Mouse (Mus musculus): Measurements from ENCODE around the gene Bdkrb1. TPM values are rescaled to one million over a fixed set of nuclear protein-coding genes. Genes with fewer than 3 reads are reported as not detected.

Bdkrb1 gene
- polyA plus RNA-seq, 1 experiment from 2014 or later: 0.06 TPM

- H3K9ac ChIP-seq (ENCODE audit: low read depth, low read length): no peak overlapping the region
- WGBS (ENCODE audit: insufficient replicate concordance): 62% methylated on average over 4 of the region's 4 CpGs
- H3K4me2 ChIP-seq (ENCODE audit: low read depth, low read length): no peak overlapping the region
- no peaks in the 10 kb centered on the region; the same call in 1 of the 2 replicates for H3K4me1 ChIP-seq (ENCODE audit: control insufficient read depth, low read depth, low read length)
- no peaks in the 10 kb centered on the region for H3K9me3 ChIP-seq (replicated peaks; ENCODE audit: control insufficient read depth, low read length)
- H3K27me3 ChIP-seq (ENCODE audit: control insufficient read depth, insufficient read depth, low read depth, low read length): no peaks in the 10 kb centered on the region
- no peaks in the 10 kb centered on the region for H3K36me3 ChIP-seq (ENCODE audit: control insufficient read depth, insufficient read depth)
- no peak overlapping the region for H3K27ac ChIP-seq (ENCODE audit: low read length)
- no peak for ATAC-seq (ENCODE audit: low read depth)
- H3K4me3 ChIP-seq (ENCODE audit: low read depth, low read length): no peak overlapping the region
Measured at GRCm38 (mm10) chr12:105606881-105607280, 4.0 kb downstream of the Bdkrb1 start.

- Histone ChIP-seq H3K4me1 (ENCODE audit: control insufficient read depth, low read depth, low read length) (no peaks in the 10 kb centered on the region; the same call in 1 of the 2 replicates), H3K4me2 (ENCODE audit: low read depth, low read length) (no peak overlapping the region), H3K27me3 (ENCODE audit: control insufficient read depth, insufficient read depth, low read depth, low read length) (no peaks in the 10 kb centered on the region), H3K27ac (ENCODE audit: low read length) (no peak overlapping the region), H3K36me3 (ENCODE audit: control insufficient read depth, insufficient read depth) (peaks cover 2% of the 10 kb centered on the region), H3K4me3 (ENCODE audit: low read depth, low read length) (no peak overlapping the region), H3K9ac (ENCODE audit: low read depth, low read length) (no peak overlapping the region), H3K9me3 (replicated peaks; ENCODE audit: control insufficient read depth, low read length) (no peaks in the 10 kb centered on the region)
- ATAC-seq (ENCODE audit: low read depth): no peak
- WGBS (ENCODE audit: insufficient replicate concordance): 68% methylated on average over 2 of the region's 2 CpGs
Measured at GRCm38 (mm10) chr12:105611045-105611444, 8.2 kb downstream of the Bdkrb1 start.

GRCm38 (mm10) chr12:105611748-105612147 is 8.9 kb downstream of the Bdkrb1 start:
- Histone ChIP-seq H3K4me1 (ENCODE audit: control insufficient read depth, low read depth, low read length) (no peaks in the 10 kb centered on the region; the same call in 1 of the 2 replicates), H3K9ac (ENCODE audit: low read depth, low read length) (no peak overlapping the region), H3K4me2 (ENCODE audit: low read depth, low read length) (no peak overlapping the region), H3K27me3 (ENCODE audit: control insufficient read depth, insufficient read depth, low read depth, low read length) (no peaks in the 10 kb centered on the region), H3K4me3 (ENCODE audit: low read depth, low read length) (no peak overlapping the region), H3K36me3 (ENCODE audit: control insufficient read depth, insufficient read depth) (peaks cover 6% of the 10 kb centered on the region), H3K9me3 (replicated peaks; ENCODE audit: control insufficient read depth, low read length) (no peaks in the 10 kb centered on the region), H3K27ac (ENCODE audit: low read length) (no peak overlapping the region)
- ATAC-seq (ENCODE audit: low read depth): no peak
- 17% methylated on average over 7 of the region's 7 CpGs for WGBS (ENCODE audit: insufficient replicate concordance)

GRCm38 (mm10) chr12:105613559-105613958 is 10.7 kb downstream of the Bdkrb1 start:
- no peaks in the 10 kb centered on the region; the same call in 1 of the 2 replicates for H3K4me1 ChIP-seq (ENCODE audit: control insufficient read depth, low read depth, low read length)
- H3K4me3 ChIP-seq (ENCODE audit: low read depth, low read length): no peak overlapping the region
- H3K9ac ChIP-seq (ENCODE audit: low read depth, low read length): no peak overlapping the region
- no peak overlapping the region for H3K27ac ChIP-seq (ENCODE audit: low read length)
- H3K9me3 ChIP-seq (replicated peaks; ENCODE audit: control insufficient read depth, low read length): no peaks in the 10 kb centered on the region
- peaks cover 13% of the 10 kb centered on the region for H3K36me3 ChIP-seq (ENCODE audit: control insufficient read depth, insufficient read depth)
- WGBS (ENCODE audit: insufficient replicate concordance): 83% methylated on average over 10 of the region's 10 CpGs
- H3K4me2 ChIP-seq (ENCODE audit: low read depth, low read length): no peak overlapping the region
- no peaks in the 10 kb centered on the region for H3K27me3 ChIP-seq (ENCODE audit: control insufficient read depth, insufficient read depth, low read depth, low read length)
- no peak for ATAC-seq (ENCODE audit: low read depth)

- Histone ChIP-seq H3K9me3 (replicated peaks; ENCODE audit: control insufficient read depth, low read length) (no peaks in the 10 kb centered on the region), H3K27ac (ENCODE audit: low read length) (no peak overlapping the region), H3K36me3 (ENCODE audit: control insufficient read depth, insufficient read depth) (peaks cover 36% of the 10 kb centered on the region), H3K9ac (ENCODE audit: low read depth, low read length) (no peak overlapping the region), H3K4me2 (ENCODE audit: low read depth, low read length) (no peak overlapping the region), H3K27me3 (ENCODE audit: control insufficient read depth, insufficient read depth, low read depth, low read length) (no peaks in the 10 kb centered on the region), H3K4me3 (ENCODE audit: low read depth, low read length) (no peak overlapping the region), H3K4me1 (ENCODE audit: control insufficient read depth, low read depth, low read length) (no peaks in the 10 kb centered on the region)
- 79% methylated on average over 7 of the region's 7 CpGs for WGBS (ENCODE audit: insufficient replicate concordance)
- no peak for ATAC-seq (ENCODE audit: low read depth)
Measured at GRCm38 (mm10) chr12:105622048-105622447, 19.2 kb downstream of the Bdkrb1 start.

- Histone ChIP-seq H3K9me3 (replicated peaks; ENCODE audit: control insufficient read depth, low read length) (no peaks in the 10 kb centered on the region), H3K4me2 (ENCODE audit: low read depth, low read length) (no peak overlapping the region), H3K27me3 (ENCODE audit: control insufficient read depth, insufficient read depth, low read depth, low read length) (no peaks in the 10 kb centered on the region), H3K27ac (ENCODE audit: low read length) (no peak overlapping the region), H3K9ac (ENCODE audit: low read depth, low read length) (no peak overlapping the region), H3K36me3 (ENCODE audit: control insufficient read depth, insufficient read depth) (peaks cover 32% of the 10 kb centered on the region), H3K4me1 (ENCODE audit: control insufficient read depth, low read depth, low read length) (no peaks in the 10 kb centered on the region), H3K4me3 (ENCODE audit: low read depth, low read length) (no peak overlapping the region)
- WGBS (ENCODE audit: insufficient replicate concordance): 85% methylated on average over 12 of the region's 12 CpGs
- ATAC-seq (ENCODE audit: low read depth): no peak
Measured at GRCm38 (mm10) chr12:105622981-105623539, 20.2 kb downstream of the Bdkrb1 start.

GRCm38 (mm10) chr12:105625798-105626197 is 22.9 kb downstream of the Bdkrb1 start:
- Histone ChIP-seq H3K4me3 (ENCODE audit: low read depth, low read length) (no peak overlapping the region), H3K4me1 (ENCODE audit: control insufficient read depth, low read depth, low read length) (no peaks in the 10 kb centered on the region), H3K27me3 (ENCODE audit: control insufficient read depth, insufficient read depth, low read depth, low read length) (no peaks in the 10 kb centered on the region), H3K4me2 (ENCODE audit: low read depth, low read length) (no peak overlapping the region), H3K36me3 (ENCODE audit: control insufficient read depth, insufficient read depth) (peaks cover 24% of the 10 kb centered on the region), H3K9me3 (replicated peaks; ENCODE audit: control insufficient read depth, low read length) (no peaks in the 10 kb centered on the region), H3K9ac (ENCODE audit: low read depth, low read length) (no peak overlapping the region), H3K27ac (ENCODE audit: low read length) (no peak overlapping the region)
- ATAC-seq (ENCODE audit: low read depth): no peak
- 75% methylated on average over 7 of the region's 7 CpGs for WGBS (ENCODE audit: insufficient replicate concordance)

- Histone ChIP-seq H3K9ac (ENCODE audit: low read depth, low read length) (no peak overlapping the region), H3K36me3 (ENCODE audit: control insufficient read depth, insufficient read depth) (peaks cover 50% of the 10 kb centered on the region), H3K4me2 (ENCODE audit: low read depth, low read length) (no peak overlapping the region), H3K4me1 (ENCODE audit: control insufficient read depth, low read depth, low read length) (no peaks in the 10 kb centered on the region), H3K27ac (ENCODE audit: low read length) (no peak overlapping the region), H3K9me3 (replicated peaks; ENCODE audit: control insufficient read depth, low read length) (no peaks in the 10 kb centered on the region), H3K27me3 (ENCODE audit: control insufficient read depth, insufficient read depth, low read depth, low read length) (no peaks in the 10 kb centered on the region), H3K4me3 (ENCODE audit: low read depth, low read length) (no peak overlapping the region)
- 88% methylated on average over 13 of the region's 13 CpGs for WGBS (ENCODE audit: insufficient replicate concordance)
- ATAC-seq (ENCODE audit: low read depth): no peak
Measured at GRCm38 (mm10) chr12:105634374-105635067, 31.6 kb downstream of the Bdkrb1 start.

GRCm38 (mm10) chr12:105636551-105636950 is 33.7 kb downstream of the Bdkrb1 start:
- Histone ChIP-seq H3K4me2 (ENCODE audit: low read depth, low read length) (no peak overlapping the region), H3K9me3 (replicated peaks; ENCODE audit: control insufficient read depth, low read length) (no peaks in the 10 kb centered on the region), H3K9ac (ENCODE audit: low read depth, low read length) (no peak overlapping the region), H3K4me1 (ENCODE audit: control insufficient read depth, low read depth, low read length) (no peaks in the 10 kb centered on the region), H3K27me3 (ENCODE audit: control insufficient read depth, insufficient read depth, low read depth, low read length) (no peaks in the 10 kb centered on the region), H3K36me3 (ENCODE audit: control insufficient read depth, insufficient read depth) (peaks cover 67% of the 10 kb centered on the region), H3K27ac (ENCODE audit: low read length) (no peak overlapping the region), H3K4me3 (ENCODE audit: low read depth, low read length) (no peak overlapping the region)
- ATAC-seq (ENCODE audit: low read depth): no peak
- WGBS (ENCODE audit: insufficient replicate concordance): 87% methylated on average over 9 of the region's 9 CpGs

Measured in liver, embryonic 16.5 days (tissue).